Mouse (Mus musculus): ENCODE data around the gene Ppp1ca.

Ppp1ca gene

DNA sequence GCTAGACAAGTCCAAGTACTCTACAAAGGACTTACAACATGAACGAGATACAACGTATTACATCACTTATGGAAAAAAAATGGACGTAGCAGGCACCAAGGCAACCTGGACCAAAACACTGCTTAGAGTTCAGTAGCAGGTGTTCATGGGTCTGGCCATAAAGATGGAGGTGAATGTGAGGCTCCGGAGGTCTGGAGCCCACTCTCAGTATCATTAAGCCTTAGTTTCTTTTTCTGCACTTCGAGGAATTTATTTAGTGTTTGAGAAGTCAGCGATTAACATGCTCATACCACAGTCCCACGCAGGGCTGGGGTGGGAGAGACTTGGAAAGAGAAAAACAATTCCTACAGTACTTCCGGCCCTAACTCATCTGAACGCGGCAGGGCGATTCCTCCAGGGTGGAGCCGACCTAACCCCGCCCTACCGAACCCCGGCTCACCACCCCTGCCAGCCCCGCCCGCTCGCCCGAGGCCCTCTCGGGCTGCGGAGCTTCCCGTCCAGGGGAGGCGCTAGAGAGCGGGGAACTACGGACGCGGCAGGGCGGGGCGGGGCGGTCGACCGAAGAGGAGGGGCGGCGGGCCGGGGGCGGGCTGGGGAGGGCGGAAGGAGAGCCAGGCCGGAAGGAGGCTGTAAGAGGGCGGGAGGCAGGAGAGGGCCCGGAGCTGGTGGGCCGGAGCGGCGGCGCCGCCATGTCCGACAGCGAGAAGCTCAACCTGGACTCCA, at the start of gene Ppp1ca:
Gene Ppp1ca (plus strand): TSS at position 538 of the 723 bp plus-strand sequence.
- in situ Hi-C loops (cut with MboI) = no loop called here

DNA sequence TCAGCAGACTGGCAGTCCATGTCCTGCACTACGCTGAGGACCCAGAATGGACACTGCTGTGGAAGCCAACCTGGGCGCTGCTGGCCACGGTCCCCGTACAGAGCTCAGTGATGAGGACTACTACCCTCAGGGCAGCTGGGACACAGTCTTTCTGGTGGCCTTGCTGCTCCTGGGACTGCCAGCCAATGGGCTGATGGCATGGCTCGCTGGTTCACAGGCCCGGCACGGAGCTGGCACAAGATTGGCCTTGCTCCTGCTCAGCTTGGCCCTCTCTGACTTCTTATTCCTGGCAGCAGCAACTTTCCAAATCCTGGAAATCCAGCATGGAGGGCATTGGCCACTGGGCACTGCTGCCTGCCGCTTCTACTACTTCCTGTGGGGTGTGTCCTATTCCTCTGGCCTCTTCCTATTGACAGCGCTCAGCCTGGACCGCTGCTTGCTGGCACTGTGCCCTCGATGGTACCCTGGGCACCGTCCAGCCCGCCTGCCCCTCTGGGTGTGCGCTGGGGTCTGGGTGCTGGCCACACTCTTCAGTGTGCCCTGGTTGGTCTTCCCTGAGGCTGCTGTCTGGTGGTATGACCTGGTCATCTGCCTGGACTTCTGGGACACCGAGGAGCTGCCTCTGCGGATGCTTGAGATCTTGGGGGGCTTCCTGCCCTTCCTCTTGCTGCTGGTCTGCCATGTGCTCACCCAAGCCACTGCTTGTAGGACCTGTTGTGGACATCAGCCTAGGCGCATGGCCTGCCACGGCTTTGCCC, 49.3 kb upstream of the Ppp1ca start:
- in situ Hi-C loops (cut with MboI) = no loop called here

DNA sequence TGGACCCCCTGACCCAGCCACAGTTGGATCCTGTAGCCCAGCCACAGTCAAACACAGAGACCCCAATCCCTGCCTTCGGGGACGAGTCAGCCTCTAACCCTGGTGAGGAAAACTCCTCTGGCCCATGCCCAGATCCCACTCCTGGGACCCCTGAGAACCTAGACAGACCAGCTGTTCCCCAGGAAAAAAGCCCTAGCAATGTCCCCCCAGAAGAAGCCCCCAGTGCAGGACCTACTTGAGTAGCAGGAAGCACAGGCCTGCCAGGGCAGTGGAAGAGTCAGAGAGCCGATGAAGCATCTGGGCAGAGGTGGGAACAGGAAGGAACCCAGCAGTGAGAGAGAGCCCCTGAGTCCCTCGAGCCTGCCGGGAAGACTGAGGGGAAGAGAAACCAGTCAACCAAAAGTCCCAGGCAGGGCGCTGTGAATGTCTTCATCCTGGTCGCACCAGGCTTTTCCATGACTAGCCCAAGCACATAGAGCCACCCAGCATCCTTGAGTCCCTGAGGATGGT, 48.1 kb upstream of the Ppp1ca start, which contains the start of gene Cabp4:
Gene Cabp4 (minus strand): TSS at position 275 of the 510 bp plus-strand sequence.
- in situ Hi-C loops (cut with MboI) = no loop called here

DNA sequence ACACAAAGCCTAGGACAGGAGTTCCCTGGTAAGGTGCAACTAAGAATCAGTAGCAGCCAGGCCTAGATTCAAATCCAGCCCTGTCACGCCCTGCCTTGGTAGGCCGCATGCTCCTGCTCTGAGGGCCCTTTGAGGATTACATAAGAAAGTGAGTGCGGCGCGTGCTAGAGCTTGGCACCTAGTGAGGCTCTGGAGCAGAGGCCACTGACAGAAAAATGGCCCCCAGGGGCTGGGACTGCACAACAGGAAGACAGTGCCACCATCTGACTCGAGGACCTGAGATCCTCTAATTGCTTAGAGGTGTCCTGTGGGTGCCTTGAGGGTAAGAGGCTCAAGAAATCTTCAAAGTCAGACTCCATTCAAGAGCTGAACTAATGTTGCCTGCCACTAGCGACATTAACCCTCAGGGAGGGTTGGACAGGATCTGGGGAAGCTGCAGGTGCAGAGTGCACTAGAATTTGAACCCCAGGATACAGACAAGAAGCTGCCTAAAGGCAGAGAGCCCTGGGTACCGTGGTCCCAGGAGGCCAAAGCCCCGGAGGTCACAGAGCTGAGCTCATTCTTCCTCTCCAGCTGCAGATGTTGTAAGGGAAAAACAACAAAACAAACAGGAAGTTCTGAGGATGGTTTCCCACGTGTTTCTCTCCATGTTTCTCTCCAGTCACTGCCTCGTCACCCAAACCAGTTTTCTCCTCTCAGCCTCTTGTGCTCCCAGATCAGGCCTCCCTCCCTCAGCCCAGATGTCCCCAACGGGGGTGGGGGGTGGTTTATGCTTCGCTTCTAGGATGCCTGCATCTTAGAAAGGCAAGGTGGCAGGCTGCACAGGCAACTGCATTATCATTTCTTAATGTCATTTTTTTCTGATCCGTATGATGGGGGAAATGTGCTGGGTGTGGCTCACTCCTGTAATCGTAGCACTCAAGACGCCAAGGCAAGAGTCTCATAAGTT, 47.0 kb upstream of the Ppp1ca start:
- in situ Hi-C loops (cut with MboI) = no loop called here

DNA sequence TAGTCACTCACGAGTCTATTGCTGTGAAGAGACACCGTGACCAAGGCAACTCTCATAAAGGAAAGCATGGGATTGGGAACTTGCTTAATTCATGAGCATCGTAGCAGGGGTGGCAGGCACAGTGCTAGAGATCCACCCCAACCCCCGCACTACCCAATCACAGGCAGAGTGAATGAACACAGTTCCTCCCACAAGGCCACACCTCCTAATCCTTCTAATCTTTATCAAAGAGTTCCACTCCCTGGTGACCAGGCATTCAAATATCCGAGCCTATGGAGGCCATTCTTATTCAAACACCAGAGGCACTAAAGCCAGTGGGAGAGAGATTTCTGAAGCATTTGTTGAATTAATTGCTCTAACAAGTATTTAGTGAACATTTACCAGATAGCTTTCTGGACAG, 45.9 kb upstream of the Ppp1ca start:
- in situ Hi-C loops (cut with MboI) = no loop called here

DNA sequence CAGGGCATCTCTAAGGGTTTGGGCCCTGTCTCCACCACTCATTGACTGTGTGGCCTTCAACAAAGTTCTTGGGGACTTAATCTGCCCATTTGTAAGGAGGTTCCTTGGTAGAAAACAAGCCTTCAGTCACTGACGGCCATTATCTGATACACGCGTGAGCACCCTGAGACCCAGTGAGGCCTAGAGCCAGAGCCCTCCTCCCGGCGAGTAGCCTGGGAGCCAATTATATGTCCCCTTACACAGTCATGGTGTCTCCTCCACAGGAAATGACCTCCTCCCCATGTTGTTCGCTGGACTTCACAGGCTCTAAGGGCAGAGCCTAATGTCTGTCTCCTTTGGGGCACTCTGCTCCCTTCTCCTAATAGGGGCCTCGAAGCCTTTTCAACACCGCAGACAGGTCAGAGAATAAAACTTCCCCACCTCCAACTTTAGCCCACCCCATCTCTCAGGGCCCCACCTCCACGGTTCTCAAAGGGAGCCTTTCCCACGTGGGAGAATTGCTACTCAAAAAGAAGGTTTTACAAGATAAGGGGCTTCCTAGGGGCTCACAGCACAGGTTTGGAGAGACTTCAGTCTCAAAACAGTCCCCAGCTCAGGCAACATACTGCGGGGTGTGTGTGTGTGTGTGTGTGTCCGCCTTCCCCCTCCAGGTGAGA, 45.4 kb upstream of the Ppp1ca start:
- in situ Hi-C loops (cut with MboI) = no loop called here

DNA sequence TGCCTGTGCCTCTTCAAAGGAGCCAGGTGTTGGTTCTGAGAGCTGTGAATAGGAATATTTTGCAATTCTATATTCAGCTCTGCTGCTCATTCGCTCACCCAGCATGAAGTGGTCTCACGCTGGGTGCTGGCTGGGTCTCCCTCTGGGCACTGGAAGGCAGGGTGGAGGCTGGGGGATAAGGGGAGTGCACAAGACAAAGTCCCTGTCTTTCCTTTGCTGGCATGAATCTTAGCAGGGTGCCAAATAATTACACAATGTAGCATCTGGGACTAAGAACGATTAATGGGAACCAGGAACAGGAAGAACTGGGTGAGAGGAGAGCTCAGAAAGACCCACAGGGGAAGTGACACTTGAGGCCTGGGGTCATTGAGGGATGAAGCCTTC, 44.9 kb upstream of the Ppp1ca start:
- in situ Hi-C loops (cut with MboI) = no loop called here

DNA sequence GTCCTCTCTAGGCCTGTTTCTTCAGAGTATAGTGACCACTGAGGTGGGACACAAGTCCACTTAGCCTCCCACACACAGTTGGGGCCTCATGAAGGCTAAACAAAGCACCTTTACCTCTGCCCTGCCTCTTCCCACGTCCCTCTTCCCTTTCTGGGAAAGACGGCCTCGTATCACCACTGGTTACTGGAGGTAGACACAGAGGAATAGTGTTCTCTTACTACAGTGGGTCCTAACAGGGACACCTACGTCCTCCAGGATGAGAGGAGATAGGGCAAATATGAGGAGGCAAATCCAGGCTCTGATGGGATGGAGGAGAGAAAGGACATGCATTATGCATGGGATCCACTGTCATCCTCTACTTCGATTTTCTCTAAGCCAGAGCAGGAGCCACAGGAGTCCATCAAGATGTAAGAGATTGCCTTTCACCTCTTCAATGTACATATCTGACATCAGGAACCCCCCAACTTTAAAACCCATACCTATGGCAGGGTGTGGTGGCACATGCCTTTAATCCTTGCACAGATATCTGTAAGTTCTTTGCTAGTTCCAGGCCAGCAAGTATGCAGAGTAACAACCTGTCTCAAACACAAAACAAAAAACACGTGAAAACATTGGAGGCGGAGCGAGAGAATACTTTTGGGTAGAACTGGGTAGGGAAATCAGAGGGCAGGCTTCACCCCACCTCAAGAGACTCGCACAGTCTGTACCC, 43.9 kb upstream of the Ppp1ca start:
- in situ Hi-C loops (cut with MboI) = no loop called here

DNA sequence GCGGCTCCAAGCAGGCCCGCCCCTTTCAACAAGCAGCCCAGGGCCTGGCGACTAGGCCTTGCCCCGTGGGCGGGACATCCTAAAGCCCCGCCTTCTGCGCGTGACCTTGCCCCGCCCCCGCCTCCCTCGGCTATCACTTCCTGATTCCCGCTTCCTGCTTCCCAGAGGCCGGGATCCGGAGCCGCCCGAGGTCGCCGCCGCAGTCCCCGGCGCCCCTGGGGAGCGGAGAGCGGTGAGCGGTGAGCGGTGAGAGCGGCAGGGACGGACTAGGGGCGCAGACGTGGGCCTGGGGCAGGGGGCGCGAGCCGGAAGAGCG, 43.4 kb upstream of the Ppp1ca start, which contains the start of gene Coro1b:
Gene Coro1b (plus strand): TSS at position 129 of the 316 bp plus-strand sequence.
- in situ Hi-C loops (cut with MboI) = no loop called here

DNA sequence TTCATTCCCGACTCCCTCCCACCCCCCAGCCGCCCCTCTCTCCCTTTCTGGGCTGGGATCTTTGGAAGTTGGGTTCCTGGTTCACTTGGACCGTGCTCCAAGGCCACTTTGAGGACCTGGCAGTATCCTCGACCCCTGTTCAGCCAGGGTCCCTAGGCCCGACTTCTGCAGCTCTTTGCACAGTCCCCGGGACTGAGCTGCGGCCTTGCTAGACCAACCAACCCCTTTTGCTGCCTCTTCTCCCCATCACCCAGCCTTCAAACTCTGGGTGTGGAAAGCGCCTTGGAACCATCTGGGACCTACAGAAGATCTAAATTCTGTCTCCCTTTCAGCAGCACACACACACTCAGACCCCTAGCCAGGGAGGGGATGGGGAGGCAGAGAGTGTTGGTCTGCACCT, 43.0 kb upstream of the Ppp1ca start:
- in situ Hi-C loops (cut with MboI) = no loop called here

DNA sequence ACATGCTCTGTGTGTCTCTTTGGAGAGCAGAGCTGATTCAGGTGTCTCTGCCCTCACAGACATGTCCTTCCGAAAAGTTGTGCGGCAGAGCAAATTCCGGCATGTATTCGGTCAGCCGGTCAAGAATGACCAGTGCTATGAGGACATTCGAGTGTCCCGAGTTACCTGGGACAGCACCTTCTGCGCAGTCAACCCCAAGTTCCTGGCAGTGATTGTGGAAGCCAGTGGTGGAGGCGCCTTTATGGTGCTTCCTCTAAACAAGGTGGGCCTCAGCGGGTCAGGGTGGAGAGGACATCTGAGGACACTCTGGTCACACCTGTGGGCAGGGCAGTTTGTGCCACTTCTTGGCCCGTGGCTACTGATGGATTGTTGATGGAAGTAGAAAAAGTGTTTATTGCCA, 42.6 kb upstream of the Ppp1ca start:
- in situ Hi-C loops (cut with MboI) = no loop called here

DNA sequence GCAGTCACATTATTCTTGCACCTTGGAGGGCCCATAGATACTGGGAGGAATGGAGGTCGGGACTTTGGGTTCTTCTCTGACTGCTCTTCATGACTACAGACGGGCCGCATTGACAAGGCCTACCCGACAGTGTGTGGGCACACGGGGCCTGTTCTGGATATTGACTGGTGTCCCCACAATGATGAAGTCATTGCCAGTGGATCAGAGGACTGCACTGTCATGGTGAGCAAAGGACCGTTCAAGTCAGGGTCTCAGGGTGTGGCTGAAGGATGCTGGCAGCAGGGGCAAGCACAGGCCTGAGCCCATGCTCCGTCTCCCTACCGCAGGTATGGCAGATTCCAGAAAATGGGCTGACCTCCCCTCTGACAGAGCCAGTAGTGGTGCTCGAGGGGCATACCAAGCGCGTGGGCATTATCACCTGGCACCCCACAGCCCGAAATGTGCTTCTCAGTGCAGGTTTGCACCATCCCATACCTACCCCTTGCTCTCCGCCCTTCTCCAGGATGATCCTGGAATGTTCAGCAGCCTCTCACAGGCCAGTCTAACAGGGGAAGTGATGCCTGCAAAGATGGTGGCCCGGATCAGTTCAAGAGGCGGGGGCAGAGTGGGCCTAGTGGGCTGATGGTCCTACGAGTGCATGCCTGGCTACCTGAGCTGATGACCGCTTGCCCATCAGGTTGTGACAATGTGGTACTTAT, 42.0 kb upstream of the Ppp1ca start:
- in situ Hi-C loops (cut with MboI) = no loop called here

DNA sequence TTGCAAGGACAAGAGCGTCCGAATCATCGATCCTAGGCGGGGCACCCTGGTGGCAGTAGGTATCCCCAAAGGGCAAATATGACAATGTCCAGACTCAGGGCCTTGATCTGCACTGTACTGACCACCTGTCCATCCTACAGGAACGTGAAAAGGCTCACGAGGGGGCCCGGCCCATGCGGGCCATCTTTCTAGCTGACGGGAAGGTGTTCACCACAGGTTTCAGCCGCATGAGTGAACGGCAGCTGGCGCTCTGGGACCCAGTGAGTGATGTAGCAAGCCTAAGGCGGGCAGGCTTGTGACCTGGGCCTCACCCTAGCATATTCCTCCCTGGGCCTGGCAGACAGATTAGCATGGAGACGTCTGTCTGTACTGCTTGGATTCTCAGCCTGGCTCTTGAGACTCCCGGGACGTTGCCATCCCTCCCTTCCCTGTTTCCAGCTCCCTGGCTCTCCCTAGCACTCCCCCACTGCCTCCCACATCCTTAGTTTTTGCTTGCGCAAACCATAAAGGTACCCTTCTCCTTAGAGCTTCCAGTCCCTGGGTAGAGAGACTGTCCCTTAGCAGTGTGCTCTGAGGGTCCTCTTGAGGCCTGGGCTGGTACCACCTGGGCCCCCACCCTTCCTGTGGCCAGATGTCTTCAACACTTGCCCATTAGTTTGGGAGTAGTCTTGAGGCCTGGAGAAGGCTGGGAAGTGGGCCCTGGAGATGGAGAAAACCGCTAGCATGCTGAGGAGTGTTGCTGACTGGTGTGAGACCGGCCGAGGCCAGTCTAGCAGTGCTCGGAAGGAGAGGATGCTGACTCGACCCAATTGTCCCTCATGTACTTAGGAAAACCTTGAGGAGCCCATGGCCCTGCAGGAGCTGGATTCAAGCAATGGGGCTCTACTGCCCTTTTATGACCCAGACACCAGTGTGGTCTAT, 41.0 kb upstream of the Ppp1ca start:
- in situ Hi-C loops (cut with MboI) = no loop called here

DNA sequence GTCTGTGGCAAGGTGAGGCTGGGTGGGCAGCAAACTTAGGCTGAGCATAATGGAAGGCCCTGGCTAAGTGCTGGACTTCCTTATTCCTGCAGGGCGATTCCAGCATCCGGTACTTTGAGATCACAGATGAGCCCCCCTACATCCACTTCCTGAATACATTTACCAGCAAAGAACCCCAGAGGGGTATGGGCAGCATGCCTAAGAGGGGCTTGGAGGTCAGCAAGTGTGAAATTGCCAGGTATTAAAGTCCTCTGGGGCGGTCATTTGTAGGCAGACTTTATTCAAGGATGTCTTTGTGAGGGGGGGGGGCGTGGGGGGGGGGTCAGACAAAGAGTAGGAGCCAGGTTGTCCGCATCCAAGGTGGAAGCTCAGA, 40.4 kb upstream of the Ppp1ca start:
- in situ Hi-C loops (cut with MboI) = no loop called here

DNA sequence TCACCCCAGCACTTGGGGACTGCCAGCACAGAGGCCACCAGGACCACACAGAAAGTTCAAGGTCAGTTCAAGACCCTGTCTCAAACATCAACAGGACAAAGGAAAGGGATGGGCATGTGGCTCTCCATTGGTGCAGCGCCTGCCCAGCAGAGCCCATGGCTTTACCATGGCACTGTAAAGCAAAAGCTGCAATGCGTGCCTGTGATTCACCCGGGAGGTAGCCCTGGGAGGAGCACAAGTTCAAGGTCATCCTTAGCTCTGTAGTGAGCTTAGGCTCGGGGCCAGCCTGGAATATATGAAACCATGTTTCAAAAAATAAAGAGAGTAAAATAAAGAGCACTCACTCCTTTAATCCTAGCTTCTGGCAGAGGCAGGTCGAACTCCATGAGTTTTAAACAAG, 40.0 kb upstream of the Ppp1ca start:
- in situ Hi-C loops (cut with MboI) = no loop called here

DNA sequence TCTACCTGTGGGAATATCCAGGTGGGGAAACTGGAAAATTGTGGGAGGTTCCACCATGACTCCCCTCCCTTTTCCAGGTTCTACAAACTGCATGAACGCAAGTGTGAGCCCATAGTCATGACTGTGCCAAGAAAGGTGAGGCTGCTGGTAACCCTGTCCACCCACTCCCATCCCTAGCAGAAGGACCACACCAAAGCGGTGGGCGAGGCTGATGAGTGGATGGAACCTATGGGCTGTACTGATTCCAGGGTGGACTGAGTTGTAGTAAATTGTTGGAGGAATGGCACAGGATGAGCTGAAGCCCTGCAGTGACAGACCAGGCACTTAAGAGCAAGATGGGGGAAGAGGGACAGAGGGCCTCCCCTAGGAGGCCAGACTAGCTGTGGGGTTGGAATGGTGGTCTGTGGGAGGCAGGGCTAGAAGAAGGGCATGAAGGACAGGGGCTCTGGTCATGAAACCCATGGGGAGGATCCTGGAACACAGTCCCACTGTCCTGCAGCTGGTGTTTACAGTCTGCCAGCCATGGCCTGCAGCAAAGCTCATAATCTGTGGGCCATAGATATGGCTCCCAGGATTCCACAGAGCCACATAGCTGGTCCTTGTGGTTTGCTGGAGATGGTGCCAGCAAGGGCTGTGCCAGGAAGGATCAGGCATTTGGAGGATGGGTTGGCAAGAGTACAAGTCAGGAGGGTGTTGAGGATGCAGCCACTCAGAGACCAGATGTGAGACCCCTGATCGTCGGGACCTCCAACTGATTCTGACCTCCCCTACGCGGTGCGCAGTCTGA, 39.2 kb upstream of the Ppp1ca start:
- in situ Hi-C loops (cut with MboI) = no loop called here

DNA sequence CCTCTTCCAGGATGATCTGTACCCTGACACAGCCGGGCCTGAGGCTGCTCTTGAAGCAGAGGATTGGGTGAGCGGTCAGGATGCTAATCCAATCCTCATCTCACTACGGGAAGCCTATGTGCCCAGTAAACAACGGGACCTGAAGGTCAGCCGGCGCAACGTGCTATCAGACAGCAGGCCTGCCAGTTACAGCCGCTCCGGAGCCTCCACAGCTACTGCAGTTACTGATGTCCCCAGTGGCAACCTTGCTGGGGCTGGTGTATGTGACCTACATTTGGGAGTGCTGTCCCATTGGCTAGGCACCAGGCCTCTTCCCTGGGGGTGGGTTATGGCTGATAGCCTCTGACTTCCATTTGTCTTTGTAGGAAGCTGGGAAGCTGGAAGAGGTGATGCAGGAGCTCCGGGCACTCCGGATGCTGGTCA, 38.6 kb upstream of the Ppp1ca start, which contains the start of gene Ptprcap:
Gene Ptprcap (plus strand): TSS at position 373 of the 423 bp plus-strand sequence.
- in situ Hi-C loops (cut with MboI) = no loop called here
